Mouse (Mus musculus) spleen, postnatal 4 days (tissue): Measurements from ENCODE around the gene Kcnq4.

Experiments
- DNase-seq, 2 experiments: peaks; one replicate each; pipeline ENCODE4 v3.0.0; 2022; ENCODE audit warnings: low spot score in 2 of 2

Kcnq4 gene

DNA sequence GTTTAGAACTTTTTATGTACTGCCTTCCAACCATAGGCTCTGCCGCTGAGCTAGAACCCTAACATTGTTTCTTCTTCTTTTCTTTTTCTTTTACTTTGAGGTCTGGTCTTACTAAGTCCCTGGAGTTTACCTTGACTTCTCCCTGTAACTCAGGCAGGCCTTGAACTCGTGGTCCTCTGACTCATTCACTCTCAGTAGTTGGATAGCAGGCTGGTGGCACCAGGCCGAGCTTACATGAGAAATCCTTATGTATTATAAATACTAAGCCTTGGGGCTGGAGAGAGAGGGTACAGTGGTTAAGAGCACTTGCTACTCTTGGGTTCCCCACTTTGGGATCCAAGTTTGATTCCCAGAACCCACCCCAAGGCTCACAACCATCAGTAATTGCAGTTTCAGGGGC lies 74.8 kb downstream of the Kcnq4 start:
- DNase-seq, result no peak

DNA sequence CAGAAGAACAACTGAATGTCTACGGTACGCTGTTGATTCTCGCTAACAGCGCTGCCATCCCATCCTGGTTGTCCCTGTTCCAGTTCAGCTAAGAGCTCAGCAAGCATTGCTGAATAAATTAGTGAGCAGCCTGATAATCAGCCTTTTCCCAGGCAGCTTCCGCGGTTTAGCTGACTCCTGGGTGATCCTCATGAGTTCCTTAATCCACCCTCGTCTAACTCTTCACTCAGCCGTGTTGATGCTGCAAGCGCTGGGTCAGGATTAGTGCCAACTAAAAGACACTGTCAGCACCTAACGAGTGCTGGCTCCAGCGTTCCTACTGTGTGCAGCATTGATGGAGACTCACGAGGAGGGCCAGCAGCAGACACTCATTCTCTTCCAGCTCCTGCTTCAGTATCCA lies 77.4 kb downstream of the Kcnq4 start:
- DNase-seq, result no peak

DNA sequence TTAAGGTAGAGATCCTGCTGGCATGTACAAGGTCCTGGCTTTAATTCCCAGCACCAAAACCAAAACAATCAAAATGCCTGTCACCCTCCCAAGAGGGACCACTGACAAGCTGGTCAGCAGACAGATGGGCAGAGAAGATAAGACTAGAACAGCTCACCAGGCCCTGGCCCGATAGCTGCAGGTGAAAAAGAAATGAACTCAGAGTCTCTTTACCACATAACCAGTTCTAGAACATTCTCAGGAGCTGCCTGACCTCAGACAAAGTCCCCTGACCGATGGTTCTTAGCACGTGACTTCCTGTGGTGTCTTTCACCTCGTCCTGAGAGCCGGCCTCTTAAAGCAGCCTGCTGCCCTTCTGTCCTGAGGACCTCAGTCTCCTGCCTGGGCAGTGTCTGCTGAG lies 78.8 kb downstream of the Kcnq4 start:
- no peak for DNase-seq

DNA sequence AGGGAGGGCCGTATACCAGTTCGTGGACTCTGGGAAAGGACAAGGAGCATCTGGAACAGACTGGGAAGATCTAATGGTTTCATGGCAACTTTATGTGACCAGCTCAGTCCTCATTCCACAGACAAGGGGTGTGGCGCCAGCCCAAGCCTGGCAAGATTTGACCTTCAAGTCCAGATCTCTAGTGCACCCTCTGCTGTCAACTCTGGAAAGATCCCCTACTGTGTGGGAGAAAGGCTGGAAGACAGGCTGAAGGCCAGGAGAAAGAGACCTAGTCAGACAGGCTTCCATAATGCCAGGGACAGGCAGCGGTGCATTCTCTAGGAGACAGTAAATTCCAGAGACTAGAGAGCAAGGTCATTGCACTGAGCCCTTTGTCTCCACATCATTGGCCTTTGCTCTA lies 79.9 kb downstream of the Kcnq4 start:
- DNase-seq, result peak in 1 of 2 experiments; percentile 47

DNA sequence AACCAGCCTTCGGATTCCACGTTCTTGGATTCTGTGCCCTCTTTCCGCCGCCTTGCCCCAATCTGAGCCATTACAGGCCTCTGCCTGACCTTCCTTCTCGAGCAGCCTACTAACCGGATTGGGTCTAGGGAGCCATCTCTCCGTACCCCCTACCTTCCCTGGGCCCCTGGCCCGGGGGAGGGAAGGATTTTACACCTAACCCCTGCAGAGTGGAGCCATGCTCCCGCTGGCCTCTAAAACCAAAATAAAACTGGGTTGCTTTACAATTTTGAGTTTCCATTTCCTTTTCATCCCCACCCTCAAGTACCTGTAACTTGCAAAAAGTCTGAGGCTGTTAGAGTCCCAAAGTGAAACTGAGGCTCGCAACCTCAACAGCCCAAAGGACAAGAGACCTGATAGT lies 80.9 kb downstream of the Kcnq4 start:
- DNase-seq, result no peak

DNA sequence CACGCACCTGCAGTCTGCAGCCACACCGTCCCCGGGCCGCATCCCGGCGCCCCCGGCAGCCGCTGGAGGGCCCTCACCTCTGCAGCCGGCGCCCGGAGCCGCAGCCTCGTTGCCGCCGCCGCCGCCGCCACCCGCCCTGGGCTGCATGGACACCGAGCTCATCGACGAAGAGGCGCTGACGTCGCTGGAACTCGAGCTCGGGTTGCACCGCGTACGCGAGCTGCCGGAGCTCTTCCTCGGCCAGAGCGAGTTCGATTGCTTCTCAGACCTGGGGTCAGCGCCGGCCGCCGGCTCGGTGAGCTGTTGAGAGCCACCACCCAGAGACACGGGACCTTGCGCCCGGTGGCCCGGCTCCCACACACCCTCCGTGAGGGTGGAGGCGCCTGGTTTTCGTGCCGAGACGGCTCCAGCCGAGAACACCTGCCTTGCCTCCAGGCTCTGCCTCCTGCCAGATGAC lies 81.3 kb downstream of the Kcnq4 start:
- peak; percentile 59 to 85 for DNase-seq

DNA sequence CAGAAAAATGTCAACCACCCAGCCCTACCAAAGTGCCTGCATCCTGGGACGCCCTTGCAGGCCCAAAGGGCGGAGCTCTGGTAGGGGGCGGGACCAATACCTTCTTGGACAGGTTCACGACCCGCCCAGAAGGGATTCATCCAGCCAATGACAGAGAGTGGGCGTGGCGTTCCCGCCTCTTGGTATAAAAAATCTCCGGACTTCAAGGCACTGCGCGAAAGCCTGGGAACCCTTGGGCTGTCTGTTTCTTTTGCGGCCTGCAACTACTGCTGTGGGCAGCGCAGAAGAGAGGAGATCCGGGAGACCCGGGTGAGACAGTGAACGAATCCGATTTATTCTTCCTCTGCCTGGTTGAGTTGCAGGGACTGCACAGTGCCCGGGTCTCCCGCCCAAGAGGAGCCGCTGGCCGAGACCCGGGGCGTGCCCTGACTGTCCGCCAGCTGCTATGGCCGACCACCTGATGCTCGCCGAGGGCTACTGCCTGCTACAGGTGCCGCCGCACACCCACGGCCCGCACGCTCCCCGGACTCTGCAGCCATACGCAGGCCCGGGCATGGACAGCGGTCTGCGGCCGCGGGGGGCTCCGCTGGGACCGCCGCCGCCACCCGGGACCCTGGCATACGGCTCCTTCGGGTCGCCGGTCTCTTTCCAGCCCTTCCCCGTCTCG lies 81.9 kb downstream of the Kcnq4 start, which contains the start of gene Cited4:
TSS of gene Cited4 (plus strand) at position 215 of the 667 bp plus-strand sequence.
- DNase-seq, result peak; percentile 95 to 97

DNA sequence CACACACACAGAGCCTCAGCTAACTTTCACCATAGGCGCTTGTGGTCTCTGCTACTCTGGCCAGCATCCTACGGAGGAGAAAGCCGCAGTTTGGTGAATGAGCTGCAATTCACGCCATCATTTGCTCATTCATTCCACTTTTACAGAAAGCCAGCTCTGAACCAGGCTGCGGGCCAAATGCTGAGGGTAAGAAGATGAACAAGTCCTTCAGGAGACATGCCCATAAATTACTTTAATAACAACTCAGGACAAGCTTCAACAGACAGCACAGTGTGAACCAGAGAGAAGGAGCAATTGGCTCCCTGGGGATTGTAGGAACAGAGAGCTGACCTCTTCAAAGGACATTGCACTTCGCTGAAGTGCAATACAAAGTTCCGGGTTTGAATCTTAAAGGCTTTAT lies 82.6 kb downstream of the Kcnq4 start:
- no peak for DNase-seq

DNA sequence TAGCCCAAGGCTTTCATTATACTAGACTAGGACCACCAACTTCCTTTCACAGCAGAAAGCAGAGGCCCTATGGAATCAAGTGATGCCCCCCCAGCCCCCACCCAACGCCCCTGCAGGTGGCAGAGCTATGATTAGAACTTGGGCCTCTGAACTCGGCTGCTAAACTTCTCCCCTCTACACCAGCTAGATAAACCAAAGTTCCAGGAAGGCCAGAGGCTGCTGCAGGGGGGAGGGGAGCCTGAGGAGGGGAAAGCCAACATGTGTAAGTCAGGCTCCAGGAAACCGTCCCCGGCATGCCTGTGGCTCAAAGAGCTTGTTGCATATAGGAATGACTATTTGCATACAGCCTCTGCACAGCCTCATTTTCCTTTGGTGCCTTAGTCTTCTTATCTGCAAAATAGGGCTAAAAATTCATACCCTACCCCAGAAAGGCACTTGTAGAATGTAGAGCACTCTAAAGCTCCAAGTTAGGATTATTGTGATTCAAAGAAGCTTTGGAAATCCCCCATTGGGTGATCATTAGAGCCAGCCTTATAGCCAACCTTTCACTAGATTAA lies 83.2 kb downstream of the Kcnq4 start:
- peak in 1 of 2 experiments; percentile 45 for DNase-seq

DNA sequence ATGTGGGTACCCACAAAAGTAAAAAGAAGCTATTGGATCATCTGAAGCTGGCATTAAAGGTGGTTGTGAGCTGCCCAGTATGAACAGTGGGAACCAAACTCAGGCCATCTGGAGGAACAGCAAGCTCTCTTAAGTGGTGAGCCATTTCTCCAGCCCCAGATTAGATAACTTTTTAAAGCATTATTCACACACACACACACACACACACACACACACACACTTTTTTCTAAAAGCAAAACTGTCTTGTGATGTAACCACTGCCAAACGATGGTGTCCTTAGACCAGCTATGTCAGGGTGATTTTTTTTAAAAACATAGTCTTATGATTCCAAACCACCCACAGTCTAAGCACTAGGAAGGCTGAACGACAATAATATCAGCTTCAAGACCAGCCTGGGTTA lies 83.8 kb downstream of the Kcnq4 start:
- no peak for DNase-seq

DNA sequence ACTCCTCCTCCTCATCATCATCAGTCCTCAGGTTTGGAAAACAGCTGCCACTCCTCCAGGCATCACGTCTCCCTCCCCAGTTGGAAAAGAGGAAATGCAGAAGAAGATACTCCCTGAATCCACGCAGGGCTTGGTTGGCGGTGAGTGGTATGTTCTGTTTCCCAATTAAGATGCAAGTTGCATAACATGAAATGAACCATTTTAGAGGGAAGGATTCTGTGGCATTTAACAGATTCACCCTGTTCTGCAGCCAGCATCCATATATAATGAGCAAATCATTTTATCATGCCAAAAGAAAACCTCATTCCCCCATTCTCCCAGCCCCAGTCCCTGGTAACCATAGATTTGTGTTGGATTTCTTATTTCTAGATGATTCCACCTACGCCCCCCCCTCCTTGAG lies 87.9 kb downstream of the Kcnq4 start:
- DNase-seq, result no peak

DNA sequence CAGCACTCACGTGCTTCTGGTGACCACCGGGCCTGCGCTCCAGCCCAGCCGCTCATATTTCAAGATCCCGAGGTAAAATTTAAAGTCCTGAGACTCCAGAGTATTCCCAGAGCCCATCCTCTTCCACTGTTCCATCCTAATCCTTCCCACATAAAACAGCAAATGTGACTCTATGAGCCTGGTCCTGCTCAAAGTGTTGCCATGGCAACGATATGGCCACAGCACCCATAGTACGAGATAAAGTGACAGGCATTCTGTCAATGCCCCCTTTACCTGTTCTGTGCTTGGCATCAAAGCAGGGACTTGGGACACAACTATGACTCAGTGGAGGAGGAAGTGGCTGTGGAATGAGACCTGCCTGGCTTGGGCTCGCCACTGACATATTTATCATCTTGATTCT lies 92.5 kb downstream of the Kcnq4 start:
- no peak for DNase-seq

DNA sequence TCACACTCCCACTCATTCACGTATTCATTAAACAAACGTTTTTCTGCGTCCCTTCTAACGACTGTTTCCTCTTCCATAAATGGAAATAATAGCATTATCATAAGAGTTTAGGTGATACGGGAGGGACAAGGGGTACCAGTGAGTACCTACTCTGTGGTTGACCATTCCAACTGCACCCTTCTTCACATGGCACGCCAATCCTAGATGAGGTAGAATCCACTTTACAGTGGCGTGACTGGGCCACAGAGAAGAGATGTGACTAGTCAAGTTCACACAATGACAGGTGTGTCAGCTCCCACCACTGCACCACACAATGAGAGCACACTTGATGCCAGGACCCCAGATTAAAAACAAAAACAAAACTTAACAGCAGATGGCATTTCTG lies 98.2 kb downstream of the Kcnq4 start:
- DNase-seq, result no peak

DNA sequence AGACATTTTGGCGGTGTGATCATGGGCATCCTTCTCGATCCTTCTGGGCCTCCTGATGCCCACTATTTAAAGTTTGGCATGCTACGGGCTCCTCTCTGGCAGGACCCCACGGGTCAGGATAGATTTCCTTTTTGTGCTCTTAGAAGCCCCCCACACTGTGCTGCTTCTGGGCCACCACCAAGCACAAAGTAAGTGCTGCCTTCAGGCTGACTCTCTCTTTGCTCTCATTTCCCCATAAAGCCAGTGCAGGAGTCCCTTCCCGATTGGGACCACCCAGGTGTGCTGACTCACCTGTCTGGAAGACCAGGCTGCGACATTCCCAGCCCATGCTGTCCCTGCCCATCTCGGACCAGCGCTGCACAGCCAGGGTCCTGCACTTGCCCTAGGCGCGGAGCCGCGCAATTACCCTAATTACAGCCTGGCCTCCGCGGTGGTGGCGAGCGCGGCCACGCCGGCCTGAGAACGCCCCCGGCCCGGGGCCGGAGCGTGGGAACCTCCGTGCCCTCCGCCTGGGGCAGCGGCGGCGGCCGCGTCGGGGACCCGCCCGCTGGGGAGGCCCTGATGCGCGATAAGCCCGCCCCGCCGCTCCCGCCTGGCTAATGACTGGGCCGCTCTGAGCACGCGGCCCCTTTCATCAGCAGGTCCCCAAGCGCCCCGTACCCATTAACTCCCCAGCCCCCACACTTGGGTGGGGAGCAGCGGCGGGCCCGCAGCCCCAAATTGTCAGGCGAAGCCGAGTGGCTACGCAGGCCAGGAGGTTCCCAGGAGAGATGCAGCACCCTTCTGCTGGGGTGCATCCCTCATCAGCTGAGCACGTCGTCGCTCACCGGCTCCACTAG lies 98.8 kb downstream of the Kcnq4 start:
- DNase-seq, result peak in 1 of 2 experiments; percentile 72
